Mouse (Mus musculus) C2C12 (cell line): ENCODE results near the gene Antxr1.

Source experiments
- CTCF ChIP-seq: IDR thresholded peaks from one replicate; pipeline ENCODE4 v1.5.1; 2011; ENCODE audit not compliant: control insufficient read depth, insufficient read depth, insufficient read length
- MAX ChIP-seq: IDR thresholded peaks from one replicate; pipeline ENCODE4 v1.6.1; 2011; ENCODE audit warnings: mild to moderate bottlenecking, control low read depth
- USF1 ChIP-seq: IDR thresholded peaks from one replicate; pipeline ENCODE4 v1.6.1; 2011; ENCODE audit warnings: low read depth, mild to moderate bottlenecking, control low read depth, moderate library complexity

- TF ChIP-seq MAX (no peak), CTCF (no peak), USF1 (no peak)
Observed at GRCm38 (mm10) chr6:87085026-87085425, 250.6 kb downstream of the Antxr1 start.
